8 mouse cellular contexts compared by ENCODE assay signal in the genomic region with DNA sequence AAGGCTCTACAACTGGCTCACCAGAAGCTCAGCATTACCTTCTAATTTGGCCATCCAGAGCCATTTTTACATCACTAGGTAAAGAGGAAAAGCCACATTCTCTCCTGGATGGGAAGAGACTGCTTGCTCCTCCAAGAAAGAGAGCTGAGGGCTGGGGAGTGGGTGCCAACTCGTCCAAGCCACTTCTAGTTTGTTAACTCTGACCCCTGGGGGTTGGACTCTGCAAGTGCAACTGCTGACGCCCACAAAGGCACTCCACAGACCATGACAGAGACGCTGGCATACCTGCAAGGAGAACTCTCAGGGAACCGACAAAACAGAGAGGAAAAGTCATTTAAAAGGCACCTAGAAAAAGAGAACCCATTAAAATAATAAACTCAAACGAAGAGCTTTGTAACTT.
A peak's percentile ranks its signal among the peaks of the same experiment; 100 is the strongest.
DNase-seq lines count a peak whose midpoint lies in the region; ATAC-seq lines count a peak whose summit lies in the region.

No protein-coding gene starts in this region.

- WGBS in embryonic facial prominence, embryonic 14.5 days: 4% methylated on average over 5 of the region's 5 CpGs
- WGBS in kidney, embryonic 15.5 days: 5% methylated on average over 5 of the region's 5 CpGs

- H3K27me3 ChIP-seq in embryonic facial prominence, embryonic 14.5 days (replicated peaks; ENCODE audit: control insufficient read depth, insufficient read depth, low read length): no peaks in the 10 kb centered on the region
- H3K27me3 ChIP-seq in kidney, embryonic 15.5 days: no peaks in the 10 kb centered on the region

- no peak overlapping the region for H3K27ac ChIP-seq in embryonic facial prominence, embryonic 14.5 days (replicated peaks; ENCODE audit: low read depth, low read length)
- no peak overlapping the region for H3K27ac ChIP-seq in kidney, embryonic 15.5 days

- no peaks in the 10 kb centered on the region for H3K4me1 ChIP-seq in embryonic facial prominence, embryonic 14.5 days (ENCODE audit: control insufficient read depth, insufficient read depth, low read length)
- H3K4me1 ChIP-seq in kidney, embryonic 15.5 days: no peaks in the 10 kb centered on the region

- ATAC-seq in embryonic facial prominence, embryonic 14.5 days (ENCODE audit: low read depth): 0 out of 2 replicates have a peak, but pooled peaks have one; percentile 70
- ATAC-seq in kidney, embryonic 15.5 days (replicated peaks; ENCODE audit: low FRiP score): peak; percentile 79
- ATAC-seq in monocyte, adult 5-6 weeks (replicated peaks; ENCODE audit: insufficient number of reproducible peaks, low FRiP score, low TSS enrichment, poor library complexity, severe bottlenecking): peak; percentile 50; the same call in 1 of the 2 replicates

- DNase-seq in 3T3-L1 (ENCODE audit: low read depth, low spot score): peak; percentile 87
- peak; percentile 88 for DNase-seq in adrenal gland, postnatal 14 days
- DNase-seq in embryonic facial prominence, embryonic 14.5 days (ENCODE audit: low spot score): peak; percentile 88
- peak; percentile 27 to 70 for DNase-seq in heart, adult 9 months (ENCODE audit: low spot score in 2 of 2)
- peak; percentile 90 for DNase-seq in liver
- peak; percentile 84 to 91 for DNase-seq in spleen, postnatal 4 days (ENCODE audit: low spot score in 2 of 2)

- no peak overlapping the region for H3K4me3 ChIP-seq in embryonic facial prominence, embryonic 14.5 days (ENCODE audit: low read depth, low read length)
- no peak overlapping the region for H3K4me3 ChIP-seq in kidney, embryonic 15.5 days (replicated peaks)

- H3K4me2 ChIP-seq in embryonic facial prominence, embryonic 14.5 days (ENCODE audit: low read depth, low read length): no peak overlapping the region
- no peak overlapping the region for H3K4me2 ChIP-seq in kidney, embryonic 15.5 days

- H3K36me3 ChIP-seq in embryonic facial prominence, embryonic 14.5 days (ENCODE audit: control insufficient read depth, insufficient read depth, low read length): no peaks in the 10 kb centered on the region
- no peaks in the 10 kb centered on the region for H3K36me3 ChIP-seq in kidney, embryonic 15.5 days

- H3K9ac ChIP-seq in embryonic facial prominence, embryonic 14.5 days (ENCODE audit: low read depth, low read length): no peak overlapping the region
- no peak overlapping the region for H3K9ac ChIP-seq in kidney, embryonic 15.5 days

- H3K9me3 ChIP-seq in embryonic facial prominence, embryonic 14.5 days (ENCODE audit: control insufficient read depth, low read length): no peaks in the 10 kb centered on the region
- H3K9me3 ChIP-seq in kidney, embryonic 15.5 days (replicated peaks): no peaks in the 10 kb centered on the region
